Mouse (Mus musculus): ENCODE measurements around the gene Trim66.

Gene Trim66

DNA sequence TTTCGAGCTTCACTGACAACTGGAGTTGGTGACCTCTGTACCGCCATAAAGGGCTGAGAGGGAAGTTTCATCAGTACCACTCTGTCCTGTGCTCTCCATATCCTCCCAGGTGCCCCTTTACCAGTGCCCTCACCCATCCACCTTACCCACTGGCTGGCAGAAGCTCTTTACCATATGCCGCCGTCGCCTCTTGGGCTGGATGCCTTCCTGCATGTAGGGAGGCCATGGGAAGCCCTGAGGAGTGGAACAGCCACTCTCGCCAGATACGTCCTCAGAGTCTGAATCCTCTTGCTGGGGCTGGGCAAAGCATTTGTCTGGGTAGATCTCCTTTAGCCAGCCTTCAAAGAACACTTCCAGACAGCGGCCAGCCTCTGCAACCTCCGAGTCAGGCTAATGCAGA, 53.1 kb downstream of the Trim66 start:
- ATAC-seq (ENCODE audit: low TSS enrichment), result no peak

GRCm38 (mm10) chr7:109448060-109448459, 59.9 kb downstream of the Trim66 start:
- ATAC-seq (ENCODE audit: low TSS enrichment), result no peak

GRCm38 (mm10) chr7:109445012-109445411, 62.9 kb downstream of the Trim66 start:
- peak; percentile 90 for ATAC-seq (ENCODE audit: low TSS enrichment)

- no peak for ATAC-seq (ENCODE audit: low TSS enrichment)
These were observed 65.2 kb downstream of the Trim66 start for GRCm38 (mm10) chr7:109442739-109443138.

DNA sequence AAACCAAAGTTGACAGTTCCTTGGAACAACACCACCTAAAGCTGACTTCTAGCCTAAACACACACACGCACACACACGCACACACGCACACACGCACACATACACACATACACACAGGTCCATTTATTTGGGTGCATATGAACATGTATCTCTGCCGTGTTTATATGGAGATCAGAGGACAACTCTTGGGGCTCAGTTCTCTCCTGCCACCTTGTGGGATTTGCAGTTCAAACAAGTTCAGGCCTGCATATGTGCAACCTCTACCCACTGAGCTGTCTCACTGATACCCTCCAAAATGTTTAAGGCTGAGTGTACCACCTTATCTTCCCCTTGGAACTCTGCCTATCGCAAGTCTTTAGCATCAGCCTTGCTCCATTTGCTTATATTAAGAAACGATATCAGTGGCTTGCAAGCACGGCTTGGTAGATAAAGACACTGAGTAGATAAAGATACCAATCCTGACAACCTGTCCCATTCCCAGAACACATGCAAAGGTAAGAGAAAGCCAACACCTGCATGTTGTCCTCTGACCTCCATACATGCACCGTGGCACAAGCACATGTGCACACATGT, 67.2 kb downstream of the Trim66 start:
- no peak for ATAC-seq (ENCODE audit: low TSS enrichment)

DNA sequence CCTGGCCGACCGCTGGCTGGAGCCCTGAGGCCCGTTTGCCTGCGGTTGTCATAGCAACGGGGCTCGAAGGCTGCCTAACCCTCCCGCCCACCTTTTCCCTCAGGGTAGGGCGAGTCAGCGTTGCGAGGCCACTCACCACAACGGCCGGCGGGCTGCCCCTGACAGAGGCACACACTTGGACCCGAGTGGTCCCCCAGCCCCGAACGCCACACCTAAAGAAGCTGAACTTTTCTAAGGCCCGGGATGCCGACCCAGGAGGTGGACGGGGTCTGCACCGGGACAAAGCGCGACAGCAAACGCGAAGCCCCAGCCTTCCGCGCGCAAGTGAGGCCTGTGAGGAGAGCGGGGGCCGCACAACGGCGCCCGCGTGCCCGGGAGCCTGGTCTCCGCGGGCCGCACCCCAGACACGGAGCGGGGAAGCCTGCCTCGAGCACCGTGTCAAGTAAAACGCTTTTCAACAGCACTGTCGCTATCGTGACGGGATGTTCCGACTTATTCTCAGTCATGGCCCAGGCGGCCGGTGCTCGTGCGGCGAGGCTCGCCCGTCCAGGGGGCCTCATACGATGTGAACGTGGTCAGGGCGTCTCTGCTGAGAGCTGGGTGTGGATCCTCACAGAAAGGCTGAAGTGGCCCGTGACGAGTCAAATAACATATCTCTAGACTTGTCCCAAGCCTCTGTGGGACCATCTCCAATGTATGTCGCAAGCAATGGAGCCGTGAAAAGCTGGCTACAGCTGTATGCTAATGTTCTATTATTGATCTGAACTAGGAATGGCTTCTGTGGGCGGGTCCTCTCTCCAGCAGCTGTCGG, 68.9 kb downstream of the Trim66 start, which contains the start of gene Stk33:
Gene Stk33, minus strand, starts transcription at position 301 of the 811 bp plus-strand sequence.
- ATAC-seq (ENCODE audit: low TSS enrichment), result peak; percentile 64

DNA sequence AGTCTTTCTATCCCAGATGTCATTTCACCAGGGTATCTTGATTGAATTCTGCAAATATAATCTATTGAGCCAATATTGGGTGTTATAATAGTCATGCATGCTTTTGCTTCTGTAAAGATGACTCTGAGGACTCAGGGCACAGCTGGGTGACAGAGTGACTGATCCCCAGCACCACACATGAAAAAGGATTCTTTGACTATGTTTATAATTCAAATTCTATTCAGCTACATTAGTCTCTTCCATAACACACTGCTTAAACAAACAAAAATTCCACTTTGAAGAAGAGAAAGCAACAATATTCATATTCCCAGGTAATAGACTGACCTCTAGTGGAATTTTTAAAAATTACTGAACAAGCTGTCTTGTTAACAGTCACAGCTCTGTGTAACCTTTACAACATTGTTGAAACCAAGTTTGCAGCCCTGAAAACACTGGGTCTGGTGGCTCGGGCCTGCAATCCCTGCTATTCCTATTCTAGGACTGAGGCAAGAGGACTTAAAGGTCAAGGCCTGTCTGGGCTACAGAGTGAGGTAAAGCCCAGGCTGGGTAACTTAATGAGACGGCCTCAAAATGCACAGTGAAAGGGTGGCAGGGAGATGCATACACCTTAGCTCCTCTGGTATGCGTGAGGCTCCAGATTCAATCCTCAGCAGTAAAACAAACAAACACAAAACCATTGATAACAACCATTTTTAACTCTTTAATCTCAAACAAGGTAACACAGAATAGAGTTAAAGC, 83.3 kb downstream of the Trim66 start:
- ATAC-seq (ENCODE audit: low TSS enrichment), result peak; percentile 65; the same call in 1 of the 2 replicates

DNA sequence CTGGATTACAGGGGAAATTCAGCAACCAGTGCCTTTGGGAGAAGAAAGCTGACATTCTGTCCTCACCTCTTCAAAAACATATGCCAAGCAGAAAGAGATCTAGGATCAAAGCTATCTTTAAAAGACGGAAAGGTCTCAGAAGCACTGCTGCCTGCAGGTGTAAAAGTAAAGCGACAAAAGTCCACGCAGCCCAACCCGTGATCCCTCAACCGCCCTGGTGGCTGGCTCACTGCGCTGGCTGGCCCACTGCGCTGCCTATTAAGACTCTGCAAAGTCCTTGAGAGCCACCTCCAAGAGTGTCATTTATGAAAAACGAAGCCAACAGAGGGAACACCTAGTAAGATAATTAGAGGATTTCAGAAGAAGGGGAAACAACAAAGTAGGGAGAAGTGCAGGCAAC, 85.1 kb downstream of the Trim66 start:
- no peak for ATAC-seq (ENCODE audit: low TSS enrichment)

GRCm38 (mm10) chr7:109405491-109405890, 102.4 kb downstream of the Trim66 start:
- ATAC-seq (ENCODE audit: low TSS enrichment), result no peak

- ATAC-seq (ENCODE audit: low TSS enrichment), result no peak
These were observed 108.6 kb downstream of the Trim66 start for GRCm38 (mm10) chr7:109399299-109399698.

All from frontal cortex, adult (tissue).